Mouse (Mus musculus): Measurements from ENCODE around the gene Mlycd. TPM values are rescaled to one million over a fixed set of nuclear protein-coding genes. Genes with fewer than 3 reads are reported as not detected.

Mlycd gene
- polyA plus RNA-seq, 1 experiment from 2014 or later = 18.0 TPM

GRCm38 (mm10) chr8:119447781-119448170 is 53.1 kb downstream of the Mlycd start:
- Histone ChIP-seq H3K4me2 (peak overlapping the region; percentile 99), H3K27ac (no peak overlapping the region), H3K9ac (no peak overlapping the region), H3K27me3 (replicated peaks) (peaks cover 20% of the 10 kb centered on the region), H3K9me3 (no peaks in the 10 kb centered on the region), H3K36me3 (no peaks in the 10 kb centered on the region), H3K4me3 (replicated peaks) (peak overlapping the region; percentile 57), H3K4me1 (0 out of 2 replicates have a peak, but pooled peaks cover 3% of the 10 kb centered on the region)
- ATAC-seq (ENCODE audit: insufficient read depth, low FRiP score, low read depth) = no peak
- WGBS = 4% methylated on average over 17 of the region's 17 CpGs

- no peak overlapping the region for H3K4me2 ChIP-seq
- no peak overlapping the region for H3K9ac ChIP-seq
- H3K36me3 ChIP-seq = no peaks in the 10 kb centered on the region
- H3K9me3 ChIP-seq = no peaks in the 10 kb centered on the region
- no peak overlapping the region for H3K27ac ChIP-seq
- peaks cover 20% of the 10 kb centered on the region for H3K27me3 ChIP-seq (replicated peaks)
- WGBS = 68% methylated on average over 12 of the region's 12 CpGs
- 0 out of 2 replicates have a peak, but pooled peaks cover 3% of the 10 kb centered on the region for H3K4me1 ChIP-seq
- ATAC-seq (ENCODE audit: insufficient read depth, low FRiP score, low read depth) = no peak
- H3K4me3 ChIP-seq (replicated peaks) = no peak overlapping the region
Measured at GRCm38 (mm10) chr8:119449627-119450026, 54.9 kb downstream of the Mlycd start.

- no peak for ATAC-seq (ENCODE audit: insufficient read depth, low FRiP score, low read depth)
- 84% methylated on average over 4 of the region's 4 CpGs for WGBS
- Histone ChIP-seq H3K27me3 (replicated peaks) (peaks cover 20% of the 10 kb centered on the region), H3K27ac (no peak overlapping the region), H3K4me1 (0 out of 2 replicates have a peak, but pooled peaks cover 3% of the 10 kb centered on the region), H3K9me3 (no peaks in the 10 kb centered on the region), H3K36me3 (no peaks in the 10 kb centered on the region), H3K9ac (no peak overlapping the region), H3K4me3 (replicated peaks) (no peak overlapping the region), H3K4me2 (no peak overlapping the region)
Measured at GRCm38 (mm10) chr8:119451131-119451530, 56.5 kb downstream of the Mlycd start.

GRCm38 (mm10) chr8:119452919-119453318 is 58.2 kb downstream of the Mlycd start:
- no peak overlapping the region for H3K27ac ChIP-seq
- peaks cover 10% of the 10 kb centered on the region; the same call in 1 of the 2 replicates for H3K27me3 ChIP-seq (replicated peaks)
- 84% methylated on average over 5 of the region's 5 CpGs for WGBS
- H3K4me1 ChIP-seq = no peaks in the 10 kb centered on the region
- H3K9me3 ChIP-seq = no peaks in the 10 kb centered on the region
- ATAC-seq (ENCODE audit: insufficient read depth, low FRiP score, low read depth) = no peak
- H3K9ac ChIP-seq = no peak overlapping the region
- H3K4me3 ChIP-seq (replicated peaks) = no peak overlapping the region
- no peaks in the 10 kb centered on the region for H3K36me3 ChIP-seq
- H3K4me2 ChIP-seq = no peak overlapping the region

GRCm38 (mm10) chr8:119456045-119456444 is 61.4 kb downstream of the Mlycd start:
- ATAC-seq (ENCODE audit: insufficient read depth, low FRiP score, low read depth) = no peak
- H3K9me3 ChIP-seq = no peaks in the 10 kb centered on the region
- H3K36me3 ChIP-seq = no peaks in the 10 kb centered on the region
- no peak overlapping the region for H3K9ac ChIP-seq
- no peak overlapping the region for H3K4me3 ChIP-seq (replicated peaks)
- no peaks in the 10 kb centered on the region for H3K4me1 ChIP-seq
- H3K27ac ChIP-seq = no peak overlapping the region
- no peak overlapping the region for H3K4me2 ChIP-seq
- WGBS = 78% methylated on average over 5 of the region's 5 CpGs
- H3K27me3 ChIP-seq (replicated peaks) = no peaks in the 10 kb centered on the region

- Histone ChIP-seq H3K9me3 (no peaks in the 10 kb centered on the region), H3K27me3 (replicated peaks) (0 out of 2 replicates have a peak, but pooled peaks cover 3% of the 10 kb centered on the region), H3K4me3 (replicated peaks) (no peak overlapping the region), H3K4me2 (no peak overlapping the region), H3K9ac (no peak overlapping the region), H3K4me1 (no peaks in the 10 kb centered on the region), H3K27ac (no peak overlapping the region), H3K36me3 (no peaks in the 10 kb centered on the region)
- 22% methylated on average over 16 of the region's 16 CpGs for WGBS
- no peak for ATAC-seq (ENCODE audit: insufficient read depth, low FRiP score, low read depth)
Measured at GRCm38 (mm10) chr8:119459724-119460123, 65.0 kb downstream of the Mlycd start.

Other genes starting within 250 kb of the Mlycd start
- gene Hsbp1, start 50.4 kb upstream of the Mlycd start, polyA plus RNA-seq (2015; fragmentation: Nextera tagmentation; extraction: Ambion mirVana) = 282 and 298 TPM in 2 replicates
- 7.5 and 8.0 TPM in 2 replicates for gene Osgin1, start 39.2 kb downstream of the Mlycd start, polyA plus RNA-seq (2015; fragmentation: Nextera tagmentation; extraction: Ambion mirVana)
- 1.3 and 1.9 TPM in 2 replicates for gene Necab2, start 51.8 kb downstream of the Mlycd start, polyA plus RNA-seq (2015; fragmentation: Nextera tagmentation; extraction: Ambion mirVana)
- 0.05 TPM in 1 of 2 replicates, not detected in the other for gene Slc38a8, start 106.8 kb downstream of the Mlycd start, polyA plus RNA-seq (2015; fragmentation: Nextera tagmentation; extraction: Ambion mirVana)
- gene Mbtps1, start 163.9 kb downstream of the Mlycd start, polyA plus RNA-seq (2015; fragmentation: Nextera tagmentation; extraction: Ambion mirVana) = 96.3 and 107 TPM in 2 replicates
- gene Hsdl1, start 180.3 kb downstream of the Mlycd start, polyA plus RNA-seq (2015; fragmentation: Nextera tagmentation; extraction: Ambion mirVana) = 31.4 and 32.2 TPM in 2 replicates
- gene Dnaaf1, start 180.4 kb downstream of the Mlycd start, polyA plus RNA-seq (2015; fragmentation: Nextera tagmentation; extraction: Ambion mirVana) = 0.40 and 0.59 TPM in 2 replicates
- gene Taf1c, start 210.3 kb downstream of the Mlycd start, polyA plus RNA-seq (2015; fragmentation: Nextera tagmentation; extraction: Ambion mirVana) = 9.7 and 9.8 TPM in 2 replicates
- gene Adad2, start 217.9 kb downstream of the Mlycd start, polyA plus RNA-seq (2015; fragmentation: Nextera tagmentation; extraction: Ambion mirVana) = 0.09 TPM in 1 of 2 replicates, not detected in the other
- gene Kcng4, start 240.8 kb downstream of the Mlycd start, polyA plus RNA-seq (2015; fragmentation: Nextera tagmentation; extraction: Ambion mirVana) = 0.24 and 0.28 TPM in 2 replicates

All from stomach, embryonic 15.5 days (tissue).